Mouse (Mus musculus) heart, embryonic 14.5 days (tissue): ENCODE results near the gene Myo1b. TPM values are rescaled to one million over a fixed set of nuclear protein-coding genes. Genes with fewer than 3 reads are reported as not detected.

Experiments used
- ATAC-seq: fragments of 200-750 bp; cut with Nextera tagmentation; 2 replicates; pipeline ENCODE4 v1.8.0; 2017; ENCODE audit warnings: low read depth, moderate TSS enrichment; ENCODE audit not compliant: insufficient number of reproducible peaks, insufficient read depth, low FRiP score
- H3K27ac ChIP-seq, 2 experiments: fragments of 200-500 bp in 1 of 2; fragments of 300-500 bp in 1 of 2; sonication (generic) in 1 of 2; replicated peaks in 1 of 2; 2 replicates each; pipeline ENCODE4 v1.5.1; 2012 to 2014; ENCODE audit warnings: low read depth in 2 of 2, low read length in 2 of 2, control low read depth in 1 of 2, mild to moderate bottlenecking in 1 of 2, mixed read lengths in 1 of 2; ENCODE audit not compliant: control insufficient read depth in 1 of 2, insufficient read depth in 1 of 2
- H3K27me3 ChIP-seq: fragments of 300-500 bp; sonication (generic); 2 replicates; pipeline ENCODE4 v1.6.1; 2014; ENCODE audit warnings: mild to moderate bottlenecking, low read length, control low read depth; ENCODE audit not compliant: control insufficient read depth, insufficient read depth
- H3K36me3 ChIP-seq: fragments of 300-500 bp; sonication (generic); 2 replicates; pipeline ENCODE4 v1.6.1; 2014; ENCODE audit warnings: mild to moderate bottlenecking, control low read depth, low read length, mixed read lengths; ENCODE audit not compliant: control insufficient read depth, insufficient read depth
- H3K4me1 ChIP-seq, 2 experiments: fragments of 200-500 bp in 1 of 2; fragments of 300-500 bp in 1 of 2; sonication (generic) in 1 of 2; 2 replicates each; pipeline ENCODE4 v1.6.1; 2012 to 2014; ENCODE audit warnings: low read length in 2 of 2, control low read depth in 1 of 2, mixed read lengths in 1 of 2; ENCODE audit not compliant: control insufficient read depth in 2 of 2, insufficient read depth in 2 of 2
- H3K4me2 ChIP-seq: fragments of 300-500 bp; sonication (generic); 2 replicates; pipeline ENCODE4 v1.6.1; 2014; ENCODE audit warnings: mild to moderate bottlenecking, low read length
- H3K4me3 ChIP-seq, 2 experiments: fragments of 200-500 bp in 1 of 2; fragments of 300-500 bp in 1 of 2; sonication (generic) in 1 of 2; 2 replicates each; pipeline ENCODE4 v1.5.1; 2012 to 2014; ENCODE audit warnings: low read length in 2 of 2, mild to moderate bottlenecking in 2 of 2, control low read depth in 1 of 2, low read depth in 1 of 2, moderate library complexity in 1 of 2; ENCODE audit not compliant: control insufficient read depth in 1 of 2, insufficient read depth in 1 of 2
- H3K9ac ChIP-seq: fragments of 300-500 bp; sonication (generic); 2 replicates; pipeline ENCODE4 v1.6.1; 2014; ENCODE audit warnings: mild to moderate bottlenecking, low read length
- H3K9me3 ChIP-seq: fragments of 300-500 bp; sonication (generic); 2 replicates; pipeline ENCODE4 v1.6.1; 2016; ENCODE audit warnings: low read length, control low read depth; ENCODE audit not compliant: control insufficient read depth
- WGBS: fragments of 180-500 bp; shearing (Covaris S2); extraction: QIAGEN DNeasy Blood & Tissue Kit; methylation state at CpG from one replicate; pipeline ENCODE4 v1.1.7; 2014; 5-methylcytosine and 5-hydroxymethylcytosine counted together
- polyA plus RNA-seq: library from polyadenylated mRNA; unstranded; fragments of >200 nt; fragmentation: Nextera tagmentation; extraction: Ambion mirVana; gene quantifications from 2 replicates; pipeline ENCODE4 v1.2.1, GENCODE M21; 2014

The Myo1b gene
- polyA plus RNA-seq, 1 experiment from 2014 or later, result 39.5 TPM

- peak; percentile 72 for ATAC-seq
- H3K36me3 ChIP-seq, result peaks cover 13% of the 10 kb centered on the region; the same call in 1 of the 2 replicates
- H3K4me3 ChIP-seq, result no peak overlapping the region
- WGBS, result 41% methylated on average over 11 of the region's 11 CpGs
- H3K27me3 ChIP-seq, result no peaks in the 10 kb centered on the region
- no peaks in the 10 kb centered on the region for H3K9me3 ChIP-seq
- H3K4me2 ChIP-seq, result no peak overlapping the region
- no peak overlapping the region for H3K9ac ChIP-seq
- H3K4me1 ChIP-seq, result peaks cover 14 to 25% of the 10 kb centered on the region in 2 experiments
- peak overlapping the region; percentile 21 to 33; a peak in 2 of 4 replicates for H3K27ac ChIP-seq
Observed at GRCm38 (mm10) chr1:51837845-51838623, 77.8 kb downstream of the Myo1b start.

DNA sequence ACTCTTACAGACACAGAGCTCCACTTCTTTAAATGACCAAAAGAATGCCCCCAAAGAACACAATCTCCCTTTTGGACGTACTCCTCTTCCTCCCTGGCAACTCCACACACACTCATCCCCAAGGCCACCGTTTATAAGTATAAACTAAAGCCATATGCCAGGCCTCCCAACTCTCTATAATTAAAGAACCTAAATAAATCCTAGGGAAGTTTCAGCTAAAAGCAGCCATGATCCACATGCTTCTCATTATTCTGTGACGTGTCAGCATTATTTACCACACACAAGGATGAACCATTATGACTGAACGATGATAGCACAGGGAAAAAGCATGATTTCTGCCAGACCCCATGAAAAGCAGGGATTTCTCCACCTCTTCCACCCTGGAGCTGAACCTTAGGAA is 78.6 kb downstream of the Myo1b start:
- no peak overlapping the region for H3K27ac ChIP-seq
- no peaks in the 10 kb centered on the region for H3K9me3 ChIP-seq
- H3K4me1 ChIP-seq, result peaks cover 14 to 25% of the 10 kb centered on the region in 2 experiments
- H3K4me3 ChIP-seq, result no peak overlapping the region
- H3K36me3 ChIP-seq, result peaks cover 18% of the 10 kb centered on the region; the same call in 1 of the 2 replicates
- 70% methylated on average over 4 of the region's 4 CpGs for WGBS
- H3K9ac ChIP-seq, result no peak overlapping the region
- ATAC-seq, result no peak
- no peaks in the 10 kb centered on the region for H3K27me3 ChIP-seq
- H3K4me2 ChIP-seq, result no peak overlapping the region

DNA sequence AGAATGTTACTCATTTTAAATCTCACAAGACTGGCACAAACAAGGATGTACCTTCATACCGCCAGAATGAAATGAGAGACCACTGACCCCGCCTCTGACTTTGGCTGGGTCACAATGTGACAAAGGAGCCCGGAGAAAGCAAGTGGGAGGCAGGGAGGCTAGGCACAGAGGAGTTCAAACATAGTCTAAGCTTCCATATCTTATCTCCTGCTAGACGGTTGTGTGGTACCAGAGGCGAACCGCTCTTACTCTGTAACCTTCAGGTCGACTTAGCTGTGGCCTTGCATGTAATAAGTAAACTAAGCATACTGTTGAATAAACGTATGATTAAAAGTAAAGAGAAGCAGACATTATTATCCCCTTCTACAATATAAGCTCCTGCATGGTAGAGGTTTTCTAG is 80.1 kb downstream of the Myo1b start:
- H3K4me1 ChIP-seq, result peaks cover 14 to 25% of the 10 kb centered on the region in 2 experiments
- peaks cover 18% of the 10 kb centered on the region; the same call in 1 of the 2 replicates for H3K36me3 ChIP-seq
- H3K27ac ChIP-seq, result no peak overlapping the region
- H3K4me2 ChIP-seq, result no peak overlapping the region
- H3K4me3 ChIP-seq, result no peak overlapping the region
- H3K9ac ChIP-seq, result no peak overlapping the region
- no peaks in the 10 kb centered on the region for H3K9me3 ChIP-seq
- no peaks in the 10 kb centered on the region for H3K27me3 ChIP-seq
- 13% methylated on average over 8 of the region's 8 CpGs for WGBS
- ATAC-seq, result no peak

- 77% methylated on average over 3 of the region's 3 CpGs for WGBS
- Histone ChIP-seq H3K9ac (no peak overlapping the region), H3K4me3 (no peak overlapping the region)
Observed at GRCm38 (mm10) chr1:51834072-51834471, 81.8 kb downstream of the Myo1b start.

GRCm38 (mm10) chr1:51829353-51829752 is 86.5 kb downstream of the Myo1b start:
- Histone ChIP-seq H3K4me3 (no peak overlapping the region), H3K9ac (no peak overlapping the region), H3K4me1 (0 out of 4 replicates have a peak, but pooled peaks cover 0 to 2% of the 10 kb centered on the region in 2 experiments), H3K36me3 (peaks cover 18% of the 10 kb centered on the region; the same call in 1 of the 2 replicates), H3K27me3 (no peaks in the 10 kb centered on the region), H3K9me3 (no peaks in the 10 kb centered on the region), H3K4me2 (no peak overlapping the region), H3K27ac (no peak overlapping the region)
- ATAC-seq, result no peak
- 76% methylated on average over 9 of the region's 9 CpGs for WGBS

More at GRCm38 (mm10) chr1:51834072-51834471, 81.8 kb downstream of the Myo1b start:
- no peaks in the 10 kb centered on the region for H3K9me3 ChIP-seq
- peaks cover 18% of the 10 kb centered on the region; the same call in 1 of the 2 replicates for H3K36me3 ChIP-seq
- H3K4me2 ChIP-seq, result no peak overlapping the region
- no peak overlapping the region for H3K27ac ChIP-seq
- H3K4me1 ChIP-seq, result peaks cover 16 to 25% of the 10 kb centered on the region in 2 experiments
- ATAC-seq, result no peak
- no peaks in the 10 kb centered on the region for H3K27me3 ChIP-seq

DNA sequence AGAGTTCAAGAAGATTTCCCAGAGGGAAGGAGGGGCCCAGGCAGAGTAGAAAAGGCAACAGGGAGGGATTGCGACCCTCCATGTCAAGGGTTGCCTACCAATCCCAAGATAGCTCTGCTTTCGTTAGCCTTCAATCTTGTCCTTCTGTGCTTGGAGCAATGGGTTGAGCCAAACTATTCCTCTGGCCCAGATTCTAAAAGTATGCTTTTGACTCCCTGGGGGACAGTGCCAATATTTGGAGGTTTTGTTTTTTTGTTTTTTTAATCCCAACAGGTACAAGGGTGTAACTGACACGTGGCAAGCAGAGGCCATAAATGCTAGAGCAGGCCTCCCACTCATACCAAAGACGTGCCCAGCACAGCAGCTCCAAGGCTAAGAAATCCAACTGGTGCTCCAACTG is 93.3 kb downstream of the Myo1b start:
- no peaks in the 10 kb centered on the region for H3K27me3 ChIP-seq
- no peak overlapping the region for H3K9ac ChIP-seq
- WGBS, result 81% methylated on average over 4 of the region's 4 CpGs
- no peak for ATAC-seq
- H3K4me3 ChIP-seq, result no peak overlapping the region
- no peak overlapping the region for H3K27ac ChIP-seq
- H3K36me3 ChIP-seq, result peaks cover 4% of the 10 kb centered on the region; the same call in 1 of the 2 replicates
- H3K9me3 ChIP-seq, result no peaks in the 10 kb centered on the region
- H3K4me2 ChIP-seq, result no peak overlapping the region
- no peaks in the 10 kb centered on the region; a peak in 1 of 4 replicates for H3K4me1 ChIP-seq

DNA sequence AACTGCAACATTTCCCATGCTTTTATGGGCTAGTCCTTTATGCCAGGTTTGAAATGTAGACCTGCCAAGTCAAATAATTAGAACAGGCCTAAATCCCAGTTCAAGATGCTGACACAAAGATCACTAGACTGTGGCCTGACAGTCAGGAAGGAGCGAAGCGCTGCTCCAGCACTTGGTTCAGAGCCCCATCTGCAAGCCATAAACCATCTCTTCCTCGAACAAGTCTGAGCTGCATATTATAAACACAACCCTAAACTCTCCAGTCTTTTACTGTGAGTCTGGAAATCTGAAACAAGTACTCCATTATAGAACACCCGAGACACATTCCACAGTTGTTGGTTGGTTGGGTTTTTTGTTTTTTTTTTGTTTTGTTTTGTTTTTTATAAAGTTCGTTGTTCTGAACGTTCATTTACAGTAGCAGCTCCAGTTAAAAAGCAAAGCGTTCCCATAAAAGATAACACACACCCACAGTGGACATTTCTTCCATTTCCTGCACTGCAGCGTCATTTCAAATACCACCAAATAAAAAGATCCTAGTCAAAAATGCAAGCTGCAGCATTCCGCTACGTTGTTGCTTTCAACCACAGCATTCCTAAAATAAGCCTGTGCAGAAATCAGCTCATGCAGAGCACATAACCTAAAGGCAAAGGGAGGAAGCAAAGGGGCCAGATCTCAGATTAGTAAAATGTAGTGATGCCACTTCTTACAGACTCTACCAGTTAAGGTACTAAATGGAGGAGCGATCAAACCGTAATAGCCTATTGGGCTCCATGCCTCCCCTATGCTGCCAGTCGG is 94.0 kb downstream of the Myo1b start:
- Histone ChIP-seq H3K27me3 (no peaks in the 10 kb centered on the region), H3K4me1 (no peaks in the 10 kb centered on the region; a peak in 1 of 4 replicates), H3K27ac (no peak overlapping the region), H3K9me3 (no peaks in the 10 kb centered on the region), H3K4me3 (no peak overlapping the region), H3K36me3 (peaks cover 4% of the 10 kb centered on the region; the same call in 1 of the 2 replicates), H3K4me2 (no peak overlapping the region), H3K9ac (no peak overlapping the region)
- no peak for ATAC-seq
- 78% methylated on average over 13 of the region's 13 CpGs for WGBS
